Mouse (Mus musculus): ENCODE results near the gene Smyd5.
A peak's percentile ranks its signal among the peaks of the same experiment; 100 is the strongest.

Gene Smyd5

DNA sequence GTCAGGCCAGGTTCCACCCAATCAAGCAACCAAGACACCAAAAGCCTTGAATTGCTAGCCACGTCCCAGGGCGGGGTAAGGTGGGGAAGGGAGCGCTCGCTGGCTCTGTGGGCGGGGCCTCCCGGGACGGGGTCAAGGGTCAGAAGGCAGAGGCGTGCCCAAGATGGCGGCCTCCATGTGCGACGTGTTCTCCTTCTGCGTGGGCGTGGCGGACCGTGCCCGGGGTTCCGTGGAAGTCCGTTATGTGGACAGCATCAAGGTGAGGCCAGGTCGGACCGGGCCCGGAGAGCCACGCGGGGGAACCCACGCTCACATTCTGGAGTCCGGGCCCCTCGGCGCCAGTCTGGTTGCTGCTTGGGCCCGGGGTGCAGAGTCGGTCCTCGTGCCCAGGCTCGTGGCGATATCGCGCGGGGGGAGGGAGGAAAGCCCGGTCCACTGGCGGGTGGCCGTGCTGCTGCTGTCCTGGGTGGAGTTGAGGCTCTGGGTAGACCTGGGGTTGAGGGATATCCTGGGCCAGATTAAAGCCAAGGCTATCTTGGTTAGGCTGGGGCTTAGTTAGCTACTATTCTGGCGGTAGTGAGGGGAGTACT lies at the start of gene Smyd5:
Smyd5 (plus strand) TSS at position 148 of the 590 bp plus-strand sequence.
- DNase-seq (ENCODE audit: low spot score in 2 of 2), result peak; percentile 82 to 91

DNA sequence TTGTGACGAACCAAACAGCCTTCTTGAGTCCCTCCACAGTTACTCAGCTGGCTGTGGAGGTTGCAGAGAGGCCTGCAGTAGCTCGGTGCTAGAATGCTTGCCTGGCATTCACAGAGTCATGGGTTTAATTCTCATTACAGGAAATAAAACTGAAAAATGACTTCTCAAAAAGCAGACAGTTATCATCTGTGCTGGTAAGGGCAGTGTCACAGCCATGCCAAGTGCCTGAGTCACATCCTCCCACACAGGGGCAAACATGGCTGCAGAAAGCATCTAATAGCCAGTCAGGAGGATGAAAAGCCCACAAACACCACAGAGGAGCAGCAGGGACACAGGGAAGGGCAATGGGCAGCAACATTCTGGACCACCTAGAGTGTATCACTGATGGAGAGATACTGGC lies 49.0 kb upstream of the Smyd5 start:
- DNase-seq (ENCODE audit: low spot score in 2 of 2), result no peak

DNA sequence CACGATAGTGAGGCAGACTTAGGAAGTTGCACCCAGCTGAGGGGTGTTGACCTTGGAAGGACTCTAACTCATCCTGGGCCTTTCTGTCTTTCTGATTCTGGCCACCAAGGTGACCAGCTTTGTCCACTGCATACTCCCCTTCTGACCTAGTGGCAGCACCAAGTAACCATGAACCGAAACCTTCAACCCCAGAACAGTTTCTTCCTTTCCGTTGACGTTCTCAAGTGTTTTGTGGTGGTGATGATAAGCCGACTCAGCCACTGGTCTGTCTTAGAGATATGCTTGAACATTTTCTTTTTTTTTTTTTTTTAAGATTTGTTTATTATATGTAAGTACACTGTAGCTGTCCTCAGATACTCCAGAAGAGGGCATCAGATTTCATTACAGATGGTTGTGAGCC lies 43.2 kb upstream of the Smyd5 start:
- DNase-seq (ENCODE audit: low spot score in 2 of 2), result no peak

DNA sequence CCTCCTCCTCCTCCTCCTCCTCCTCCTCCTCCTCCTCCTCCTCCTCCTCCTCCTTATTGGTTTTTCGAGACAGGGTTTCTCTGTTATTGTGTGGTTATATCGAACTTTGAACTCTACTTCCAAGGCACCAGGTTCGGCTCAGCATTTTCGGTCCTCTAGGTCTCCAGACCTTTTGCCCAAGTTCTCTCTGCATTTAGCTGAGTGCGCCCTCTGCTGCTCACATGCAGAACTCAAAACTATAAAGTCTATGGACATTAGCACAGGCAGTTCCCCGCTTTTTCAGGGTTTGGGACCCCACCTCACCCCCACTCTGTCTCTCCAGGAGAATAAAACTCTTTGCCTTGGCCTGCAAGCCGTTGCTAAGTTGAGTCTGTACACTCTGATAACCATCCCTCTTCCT lies 40.0 kb upstream of the Smyd5 start:
- DNase-seq (ENCODE audit: low spot score in 2 of 2), result peak in 1 of 2 experiments; percentile 77

DNA sequence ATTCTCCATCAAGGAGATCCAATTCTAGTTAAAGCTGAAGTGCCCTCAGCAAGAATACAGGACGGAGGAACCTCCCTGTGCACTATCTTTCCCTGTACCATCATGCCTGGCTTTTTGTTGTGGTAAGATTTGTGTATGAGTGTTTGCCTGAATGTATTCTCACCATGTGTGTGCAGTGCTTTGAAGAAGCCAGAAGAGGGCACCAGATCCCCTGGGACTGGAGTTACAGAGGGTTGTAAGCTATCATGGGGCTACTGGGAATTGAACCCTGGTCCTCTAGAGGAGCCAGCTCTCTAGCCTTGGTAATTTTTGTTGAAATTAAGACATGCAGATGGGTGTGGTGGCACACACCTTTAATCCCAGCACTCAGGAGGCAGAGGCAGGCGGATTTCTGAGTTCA lies 36.4 kb upstream of the Smyd5 start:
- no peak for DNase-seq (ENCODE audit: low spot score in 2 of 2)

DNA sequence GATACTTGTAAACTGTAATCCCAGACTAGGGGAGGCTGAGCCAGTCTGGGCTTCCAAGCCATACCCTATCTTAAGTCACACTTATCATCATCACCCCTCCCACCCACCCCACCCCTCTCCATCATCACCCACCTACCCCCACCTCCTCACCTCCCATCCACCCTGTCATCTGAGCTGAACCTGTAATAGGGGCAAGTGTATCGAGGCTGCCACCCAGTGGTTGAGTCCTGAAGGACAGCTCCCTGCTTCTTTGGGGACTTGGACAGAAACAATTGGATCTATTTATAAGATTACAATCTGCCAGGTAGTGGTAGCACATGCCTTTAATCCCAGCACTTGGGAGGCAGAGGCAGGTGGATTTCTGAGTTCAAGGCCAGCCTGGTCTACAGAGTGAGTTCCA lies 34.6 kb upstream of the Smyd5 start:
- no peak for DNase-seq (ENCODE audit: low spot score in 2 of 2)

DNA sequence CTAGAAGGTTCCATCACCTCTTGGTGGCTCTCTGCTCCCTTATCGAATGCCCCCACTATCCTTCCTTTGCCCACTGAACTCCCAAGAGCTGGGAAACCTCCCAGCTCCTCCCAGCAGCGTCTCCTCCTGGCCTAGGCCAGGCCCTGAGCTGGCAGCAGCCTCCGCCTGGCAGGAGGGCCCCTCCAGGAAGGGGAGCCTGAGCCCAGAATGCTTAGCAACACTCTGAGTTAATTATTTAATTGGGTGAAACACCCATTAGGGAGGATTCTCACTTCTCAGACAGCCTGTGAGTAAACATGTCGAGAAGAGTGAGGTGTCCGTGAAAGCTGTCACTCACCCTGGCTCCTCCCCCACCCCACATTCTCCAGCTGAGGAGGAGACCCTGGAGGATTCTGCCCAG lies 32.1 kb upstream of the Smyd5 start:
- no peak for DNase-seq (ENCODE audit: low spot score in 2 of 2)

DNA sequence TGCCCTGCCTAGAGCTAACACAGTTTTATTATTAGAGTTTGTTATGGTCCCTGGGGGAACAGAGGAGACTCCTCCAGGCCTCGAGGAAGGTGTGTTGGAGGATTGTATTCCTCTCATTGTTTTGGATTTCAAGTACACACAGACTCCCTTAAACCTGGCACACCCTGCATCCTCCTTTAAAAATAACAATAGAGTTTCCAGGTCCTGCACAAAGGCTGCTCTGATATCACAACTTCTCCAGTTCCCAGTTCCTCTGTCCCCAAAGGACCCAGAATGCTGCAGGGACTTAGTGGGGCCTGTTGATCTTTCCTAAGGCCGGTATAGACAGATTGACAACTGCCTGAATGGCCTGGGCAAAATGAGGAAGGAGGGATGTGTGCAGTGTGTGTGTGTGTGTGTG lies 29.2 kb upstream of the Smyd5 start:
- no peak for DNase-seq (ENCODE audit: low spot score in 2 of 2)

DNA sequence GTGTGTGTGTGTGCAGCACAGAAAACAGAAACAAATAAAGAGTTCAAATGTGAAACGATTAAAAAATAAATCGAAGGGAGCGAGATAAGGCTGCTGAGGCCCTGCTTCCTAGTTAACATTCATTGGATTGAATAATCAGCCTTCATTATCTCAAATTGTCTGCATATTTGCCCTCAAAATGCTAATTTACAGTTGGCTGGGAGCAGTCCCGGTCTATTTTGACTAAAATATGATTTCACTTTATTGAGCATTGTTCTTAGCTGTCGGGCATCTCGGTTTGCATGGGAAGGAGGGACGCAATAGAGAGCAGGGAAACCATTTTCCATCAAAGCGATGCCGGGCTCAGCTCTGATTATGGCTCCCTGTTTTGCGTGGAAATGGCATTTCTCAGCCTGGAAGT lies 28.8 kb upstream of the Smyd5 start:
- no peak for DNase-seq (ENCODE audit: low spot score in 2 of 2)

DNA sequence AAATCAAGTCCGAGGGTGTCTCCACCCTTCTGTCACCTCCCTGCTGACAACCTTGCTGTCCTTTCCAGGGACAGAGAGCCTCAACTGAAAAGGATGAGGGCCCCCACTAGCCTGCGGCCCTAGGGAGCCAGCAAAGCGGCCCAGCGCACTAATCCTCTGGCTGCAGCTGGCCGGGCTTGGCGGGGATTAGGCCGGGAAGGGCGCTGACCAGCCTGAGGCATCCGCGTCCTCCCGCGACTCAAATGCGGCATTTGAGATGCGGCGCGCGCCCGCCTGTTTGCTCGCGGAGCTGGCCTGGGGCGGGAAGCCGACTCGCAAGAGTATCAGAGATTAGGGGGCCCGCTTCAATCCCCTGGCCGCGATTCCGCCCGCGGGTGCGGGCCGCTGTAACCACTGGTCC lies 22.8 kb upstream of the Smyd5 start:
- no peak for DNase-seq (ENCODE audit: low spot score in 2 of 2)

DNA sequence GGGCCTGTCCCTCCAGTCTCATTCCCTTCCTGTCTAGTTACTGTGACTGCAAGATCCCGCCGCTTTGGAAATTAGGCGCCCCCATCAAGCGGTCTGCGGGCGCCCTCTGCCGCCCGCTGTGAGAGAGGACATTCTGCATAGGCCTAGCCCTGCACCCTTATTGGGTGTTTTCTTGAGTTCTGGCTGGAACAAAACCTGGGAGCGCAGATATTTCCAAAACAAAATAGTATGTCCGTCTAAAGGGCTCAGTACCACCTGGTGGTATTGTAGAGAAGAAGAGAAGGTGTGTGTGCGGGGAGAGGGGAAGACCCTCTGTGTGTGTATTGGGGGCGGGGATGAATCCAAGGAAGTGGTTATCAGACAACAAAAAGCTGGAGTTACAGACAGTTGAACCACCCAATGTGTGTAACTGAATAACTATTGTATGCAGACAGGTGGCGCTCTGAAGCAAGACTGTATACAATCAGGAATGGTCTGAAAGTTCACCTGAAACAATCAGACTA lies 21.0 kb upstream of the Smyd5 start:
- DNase-seq (ENCODE audit: low spot score in 2 of 2), result peak in 1 of 2 experiments; percentile 43

DNA sequence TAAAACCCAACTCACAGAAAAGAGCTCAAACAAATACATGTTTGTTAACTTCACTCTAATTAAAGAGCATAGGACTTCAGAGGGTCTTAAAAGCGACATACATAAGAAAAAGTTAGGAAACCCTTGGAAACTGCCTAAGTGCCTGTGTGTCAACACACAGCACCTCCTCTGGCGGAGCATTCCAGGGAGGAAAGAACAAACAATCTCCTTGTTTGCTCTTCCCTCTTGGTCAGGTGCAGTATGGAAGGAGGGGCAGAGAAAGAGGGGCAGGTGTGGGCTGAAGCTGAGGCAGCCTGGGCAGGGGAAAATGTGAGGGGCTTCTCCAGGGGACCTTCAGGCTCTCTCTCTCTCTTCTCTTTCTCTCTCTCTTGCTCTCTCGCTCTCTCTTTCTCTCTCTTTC lies 16.0 kb upstream of the Smyd5 start:
- no peak for DNase-seq (ENCODE audit: low spot score in 2 of 2)

DNA sequence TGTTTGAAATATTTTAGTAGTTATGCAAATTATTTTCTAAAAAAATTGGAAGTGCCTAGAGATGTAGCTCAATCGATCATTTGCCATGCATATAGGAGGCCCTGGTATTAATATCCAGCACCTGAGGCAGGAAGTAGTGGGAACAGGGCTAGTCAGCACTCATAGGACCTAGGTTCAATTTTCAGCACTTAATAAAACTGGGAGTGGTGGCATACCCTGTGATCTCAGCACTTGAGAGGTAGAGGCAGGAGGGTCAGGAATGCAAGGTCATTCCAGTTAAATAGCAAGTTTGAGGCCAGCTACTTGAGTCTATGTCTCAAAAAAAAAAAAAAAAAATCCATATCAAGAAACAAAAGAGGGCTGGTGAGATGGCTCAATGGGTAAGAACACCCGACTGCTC lies 12.6 kb upstream of the Smyd5 start:
- DNase-seq (ENCODE audit: low spot score in 2 of 2), result no peak

DNA sequence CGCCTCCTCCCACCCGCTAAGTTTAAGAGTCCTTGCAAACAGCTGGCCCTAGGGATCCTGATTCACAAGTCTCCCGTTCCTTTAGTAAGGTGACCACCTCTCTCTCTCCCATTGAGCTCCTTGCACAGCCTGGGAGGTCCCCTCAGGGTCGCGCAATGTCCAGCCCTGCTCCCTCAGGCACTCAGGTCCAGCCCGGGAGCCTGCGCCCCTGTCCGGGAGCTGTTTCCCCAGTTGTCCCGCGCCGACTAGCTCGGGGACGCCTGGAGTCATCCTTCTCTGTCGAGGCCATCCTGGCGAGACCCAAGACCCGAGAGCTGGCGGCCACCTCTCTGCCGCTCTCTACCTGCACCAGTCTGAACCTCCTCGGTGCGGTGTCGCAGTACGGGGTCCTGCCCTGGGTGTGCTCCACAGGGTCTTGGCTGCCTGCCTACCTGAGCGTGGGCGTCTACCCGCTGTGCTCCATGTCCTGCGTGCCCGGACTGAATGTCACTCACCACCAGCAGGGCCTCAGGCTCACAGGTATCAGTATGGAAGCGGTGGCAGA lies 7.9 kb upstream of the Smyd5 start, which contains the start of gene Noto:
Noto (plus strand) TSS at position 51 of the 544 bp plus-strand sequence.
- no peak for DNase-seq (ENCODE audit: low spot score in 2 of 2)

DNA sequence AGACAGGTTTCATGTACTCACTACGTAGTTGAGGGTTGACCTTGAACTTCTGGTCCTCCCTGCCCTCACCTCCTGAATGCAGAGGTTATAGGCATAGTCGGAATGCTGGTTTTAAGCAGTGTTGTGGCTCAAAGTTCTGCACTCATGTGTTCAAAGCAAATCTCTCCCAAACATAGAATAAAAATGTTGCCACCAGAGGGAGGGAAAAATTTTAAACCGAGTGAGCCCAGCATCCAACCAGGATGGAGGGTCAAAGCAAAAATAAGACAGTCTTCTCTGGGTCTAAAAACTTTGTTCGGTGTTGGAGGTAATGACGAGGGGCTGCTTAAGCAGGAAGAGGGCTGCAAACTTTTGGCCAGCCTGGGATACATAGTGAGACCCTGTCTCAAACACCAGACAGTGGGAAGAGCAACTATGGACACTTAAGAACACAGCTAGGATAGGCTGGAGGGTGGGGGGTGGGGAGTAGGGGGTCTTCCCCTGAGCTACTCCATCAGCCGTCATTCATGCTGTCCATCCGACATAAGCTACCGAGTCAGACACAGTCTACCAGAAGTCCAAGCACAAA lies 431 bp upstream of the Smyd5 start:
- DNase-seq (ENCODE audit: low spot score in 2 of 2), result no peak

DNA sequence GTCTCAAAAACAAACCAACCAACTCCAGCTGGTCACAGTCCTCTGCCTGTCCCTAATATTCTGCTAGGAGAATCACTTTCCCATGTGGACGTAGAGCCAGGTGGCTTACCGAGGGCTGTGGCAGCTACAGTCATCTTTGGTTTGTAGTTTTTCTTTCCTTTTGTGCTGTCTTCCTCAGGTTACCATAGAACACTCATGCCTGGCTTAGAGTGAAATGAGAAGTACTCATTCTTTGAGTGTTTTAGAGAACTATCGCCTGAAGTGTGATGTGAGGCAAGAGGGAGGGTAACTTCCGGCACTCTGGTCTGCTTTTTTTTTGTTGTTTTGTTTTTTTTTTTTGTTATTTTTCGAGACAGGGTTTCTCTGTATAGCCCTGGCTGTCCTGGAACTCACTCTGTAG lies 2.1 kb downstream of the Smyd5 start:
- DNase-seq (ENCODE audit: low spot score in 2 of 2), result no peak

DNA sequence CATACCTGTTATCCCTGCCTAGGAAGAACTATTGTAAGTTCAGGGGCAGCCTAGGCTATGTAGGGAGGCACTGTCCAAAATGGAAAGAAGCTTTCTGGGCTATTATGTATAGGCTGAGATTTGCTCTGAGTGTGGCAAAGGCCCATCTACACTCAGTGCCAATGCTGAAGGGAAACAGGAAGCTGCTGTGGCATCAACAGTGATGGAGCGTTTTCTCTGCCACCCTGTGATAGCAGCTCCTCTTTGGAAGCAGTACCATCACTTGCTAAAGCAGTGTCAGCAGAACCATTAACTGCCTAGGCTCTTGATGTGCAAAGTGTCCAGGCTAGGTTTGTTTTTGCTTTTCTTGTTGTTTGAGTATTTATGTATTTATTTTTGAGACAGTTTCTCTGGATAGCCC lies 4.4 kb downstream of the Smyd5 start:
- DNase-seq (ENCODE audit: low spot score in 2 of 2), result no peak

DNA sequence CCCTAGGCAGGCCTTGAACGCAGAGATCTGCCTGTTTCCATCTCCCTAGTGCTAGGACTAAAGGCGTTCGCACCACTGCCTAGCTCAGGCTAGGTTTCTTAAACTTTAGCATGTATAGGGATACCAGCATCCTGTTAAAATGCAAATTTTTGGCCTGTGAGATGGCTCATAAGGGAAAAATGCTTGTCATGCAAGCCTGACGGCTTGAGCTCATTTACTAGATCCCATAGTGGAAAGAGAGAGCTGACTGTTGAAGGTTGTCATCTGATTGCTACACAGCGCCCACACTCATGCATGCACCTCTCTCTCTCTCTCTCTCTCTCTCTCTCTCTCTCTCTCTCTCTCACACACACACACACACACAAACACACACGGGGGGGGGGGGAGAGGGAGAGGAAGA lies 4.8 kb downstream of the Smyd5 start:
- no peak for DNase-seq (ENCODE audit: low spot score in 2 of 2)

DNA sequence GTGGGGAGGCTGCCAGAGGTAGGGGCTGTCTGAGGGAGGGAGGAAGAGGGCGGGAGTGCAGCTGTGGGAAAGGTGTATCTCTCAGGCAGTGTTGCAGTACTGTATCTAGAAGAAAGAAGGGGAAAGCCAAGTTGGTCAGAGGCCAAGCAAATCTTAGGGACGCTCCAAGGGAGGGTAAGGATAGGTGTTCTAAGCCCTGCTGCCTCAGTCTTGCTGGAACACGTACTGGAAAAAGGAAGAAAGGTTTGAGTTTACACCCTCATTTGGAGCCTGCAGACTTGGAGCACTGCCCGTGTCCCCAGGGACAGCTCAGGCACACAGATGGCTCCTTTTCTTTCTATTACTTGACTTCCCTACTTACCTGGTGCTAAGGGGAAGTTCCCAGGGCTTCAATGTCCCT lies 9.4 kb downstream of the Smyd5 start:
- no peak for DNase-seq (ENCODE audit: low spot score in 2 of 2)

DNA sequence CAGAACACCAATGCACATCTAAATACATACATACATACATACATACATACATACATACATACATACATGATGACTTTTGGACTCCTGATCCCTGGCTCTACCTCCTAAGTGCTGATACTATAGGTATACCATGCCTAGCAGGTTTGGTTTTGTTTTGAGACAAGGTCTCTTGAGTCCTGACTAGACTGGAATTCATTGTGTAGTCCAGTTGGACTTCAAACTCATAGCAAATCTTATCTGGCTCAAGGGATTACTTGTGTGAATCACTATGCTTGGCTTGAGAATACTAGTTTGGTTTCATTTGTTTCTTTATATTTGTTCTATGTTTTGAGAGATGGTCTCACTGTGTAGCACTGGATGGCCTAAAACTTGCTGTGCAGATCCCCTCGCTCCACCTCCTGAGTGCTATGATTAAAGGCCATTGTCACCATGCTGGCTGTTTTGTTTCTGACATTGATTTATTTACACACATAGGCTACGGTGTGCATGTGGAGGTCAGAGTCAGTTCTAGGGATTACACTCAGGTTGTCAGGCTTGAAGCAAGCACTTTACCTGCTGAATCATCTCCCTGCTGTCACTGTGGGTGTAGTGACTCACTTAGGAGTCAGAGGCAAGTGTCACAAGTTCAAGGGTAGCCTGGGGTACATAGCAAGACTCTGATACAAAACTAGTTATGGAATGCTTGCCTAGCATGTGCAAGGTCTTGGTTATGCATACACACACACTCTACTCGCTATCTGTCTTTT lies 11.9 kb downstream of the Smyd5 start:
- DNase-seq (ENCODE audit: low spot score in 2 of 2), result no peak

DNA sequence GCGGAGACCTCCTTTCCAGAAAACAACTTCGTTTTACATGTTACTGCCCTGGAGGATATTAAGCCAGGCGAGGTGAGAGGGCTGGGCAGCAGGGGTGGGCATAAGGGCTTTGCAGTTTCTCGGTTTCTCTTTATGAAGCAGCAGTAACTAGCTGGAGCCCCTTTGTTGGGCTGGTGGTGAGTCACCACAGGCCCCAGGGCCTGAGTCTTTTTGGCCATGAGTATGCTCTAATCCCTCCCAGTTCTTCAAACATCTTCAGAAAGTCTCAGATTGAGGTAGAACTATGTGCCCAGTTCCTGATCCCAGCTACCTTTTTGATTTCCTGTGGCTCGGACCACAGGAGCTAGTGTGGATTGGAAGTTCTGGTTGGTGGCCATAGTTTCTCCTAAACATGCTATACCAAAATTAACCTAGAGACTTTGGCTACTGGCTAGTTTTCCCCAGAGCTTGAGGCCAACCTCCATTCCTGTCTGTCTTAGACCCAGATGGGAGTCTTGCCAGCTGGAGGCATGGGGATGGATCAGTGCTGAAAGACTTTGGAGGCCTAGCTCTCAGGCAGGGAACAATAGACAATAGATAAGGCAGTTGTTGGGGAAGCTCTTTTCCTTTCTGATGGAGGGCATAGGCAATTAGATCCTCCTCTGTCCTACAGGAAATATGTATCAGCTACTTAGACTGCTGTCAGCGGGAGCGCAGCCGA lies 12.6 kb downstream of the Smyd5 start:
- DNase-seq (ENCODE audit: low spot score in 2 of 2), result no peak

DNA sequence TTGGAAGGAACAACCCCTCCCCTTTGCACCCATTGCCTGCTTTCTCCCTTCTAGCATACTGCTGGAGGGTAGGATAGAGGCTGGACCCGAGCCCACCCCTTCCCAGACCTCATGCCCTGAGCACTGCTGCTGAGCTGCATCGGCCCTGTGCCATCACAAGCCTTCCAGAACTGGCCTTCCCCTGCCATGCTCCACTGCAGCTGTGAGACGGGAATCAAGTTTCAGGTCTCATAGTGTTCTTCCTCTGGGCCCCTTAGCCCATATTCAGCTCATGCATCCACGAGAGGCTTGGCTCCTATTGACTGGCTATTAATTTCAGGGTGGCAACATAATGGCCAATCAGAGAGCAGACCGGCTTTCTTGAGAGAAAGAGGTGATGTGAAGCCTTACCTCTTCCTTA lies 13.5 kb downstream of the Smyd5 start:
- DNase-seq (ENCODE audit: low spot score in 2 of 2), result no peak

All from urinary bladder, postnatal 4 days (tissue).